Mouse (Mus musculus) thymus, postnatal 14 days (tissue): ENCODE results near the gene Hdac9.

ENCODE experiments used
- DNase-seq: peaks from one replicate; pipeline ENCODE4 v3.0.0; 2021

Hdac9 gene

DNA sequence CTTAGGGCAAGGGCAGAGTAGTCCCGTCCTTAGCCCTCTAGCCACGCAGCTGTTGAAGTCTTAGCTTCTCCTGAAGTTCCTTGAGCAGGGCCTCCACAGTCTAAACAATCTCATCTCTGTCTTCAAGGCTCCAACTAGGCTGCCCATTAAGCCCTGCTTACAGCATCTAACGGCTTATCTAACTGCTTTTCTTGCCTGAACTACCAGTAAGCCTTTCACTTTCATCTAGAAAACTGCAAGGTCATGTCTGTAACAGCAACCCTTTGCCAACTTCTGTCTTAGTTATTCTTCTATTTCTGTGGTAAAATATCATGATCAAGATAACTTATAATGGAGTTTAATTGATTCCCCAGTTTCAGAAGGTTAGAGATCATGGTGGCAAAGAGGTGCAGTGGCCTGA lies 704.7 kb downstream of the Hdac9 start:
- DNase-seq: no peak

DNA sequence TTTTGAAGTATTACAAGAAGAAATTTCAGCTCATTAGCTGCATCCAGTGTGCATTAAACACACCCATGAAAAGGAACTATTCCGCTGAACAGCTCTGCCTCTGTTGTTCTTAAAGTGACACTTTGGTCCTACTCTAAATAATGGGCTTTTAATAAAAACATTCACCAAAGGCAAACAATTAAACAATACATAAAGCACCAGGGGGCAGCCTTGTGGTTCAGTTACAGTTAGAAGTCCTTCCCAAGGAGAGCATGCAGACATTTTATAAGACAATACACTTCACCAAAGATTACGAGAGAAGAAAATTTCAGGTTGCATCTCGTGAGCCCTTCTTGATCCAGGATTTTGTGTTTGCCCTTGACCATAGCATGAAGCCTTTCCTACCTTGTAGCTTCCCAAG lies 715.4 kb downstream of the Hdac9 start:
- DNase-seq: no peak

- DNase-seq: no peak
Observed at GRCm38 (mm10) chr12:34200030-34200446, 716.9 kb downstream of the Hdac9 start.

DNA sequence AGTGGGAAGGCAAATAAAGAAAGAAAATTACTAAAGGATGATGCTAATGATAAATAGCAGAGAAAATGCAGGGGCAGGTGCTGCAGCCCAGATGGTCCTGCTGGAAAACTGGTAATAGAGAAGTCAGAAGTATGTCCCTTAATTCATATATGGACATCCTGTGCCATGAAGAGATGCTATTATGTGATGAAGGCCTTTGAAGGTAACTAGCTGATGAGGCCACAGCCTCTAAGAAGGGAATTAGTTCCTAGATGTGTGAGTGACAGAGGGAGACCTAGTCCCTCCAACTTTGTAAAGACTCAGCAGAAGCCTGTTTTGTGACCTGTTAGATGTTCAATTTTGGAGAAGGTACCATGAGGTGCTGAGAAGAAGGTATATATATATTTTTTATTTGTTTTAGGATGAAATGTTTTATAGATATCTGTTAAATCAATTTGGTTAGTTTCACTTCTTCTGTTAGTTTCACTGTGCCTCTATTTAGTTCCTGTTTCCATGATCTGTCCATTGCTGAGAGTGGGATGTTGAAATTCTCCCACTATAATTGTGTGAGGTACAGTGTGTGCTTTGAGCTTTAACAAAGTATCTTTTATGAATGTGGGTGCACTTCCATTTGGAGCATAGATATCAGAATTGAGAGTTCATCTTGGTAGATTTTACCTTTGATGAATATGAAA lies 721.6 kb downstream of the Hdac9 start:
- no peak for DNase-seq

GRCm38 (mm10) chr12:34194116-34194515 lies 722.8 kb downstream of the Hdac9 start:
- DNase-seq: no peak

DNA sequence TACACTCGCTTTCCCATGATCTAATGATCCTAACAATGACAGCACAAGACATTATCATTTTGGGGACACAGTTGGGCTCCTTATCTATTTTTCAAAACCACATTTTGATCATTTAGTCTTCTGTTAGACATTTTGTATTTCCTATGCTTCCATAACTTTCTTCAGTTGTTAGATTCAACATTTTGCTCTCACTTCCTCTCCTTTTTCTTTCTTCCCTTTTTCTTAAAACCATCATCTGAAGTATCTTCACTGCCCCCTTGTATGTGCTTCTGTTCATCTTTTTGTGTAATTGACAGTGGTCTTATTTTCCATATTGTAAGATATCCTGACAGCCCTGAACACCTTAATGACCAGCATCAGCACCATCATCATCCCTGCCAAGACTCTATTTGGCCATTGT lies 725.6 kb downstream of the Hdac9 start:
- no peak for DNase-seq

GRCm38 (mm10) chr12:34178931-34179330 lies 738.0 kb downstream of the Hdac9 start:
- no peak for DNase-seq

DNA sequence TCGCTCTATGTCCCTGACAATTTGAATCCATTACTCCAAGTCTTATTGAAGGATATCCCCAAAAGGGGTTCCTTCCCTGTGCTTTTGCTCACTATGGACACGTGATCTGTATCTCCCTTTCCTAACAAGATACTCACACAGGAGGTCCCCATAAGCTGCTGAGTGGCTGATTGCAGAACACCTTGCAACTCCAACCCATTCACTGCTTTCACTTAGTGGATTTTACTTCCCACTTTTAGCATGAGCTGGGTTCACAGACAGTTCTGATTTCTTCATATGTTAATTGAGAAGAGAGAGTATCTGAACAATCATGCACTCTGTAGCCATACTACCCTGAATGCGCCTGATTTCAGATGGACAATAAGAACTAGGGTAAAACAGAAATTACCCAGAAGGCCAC lies 740.1 kb downstream of the Hdac9 start:
- no peak for DNase-seq

DNA sequence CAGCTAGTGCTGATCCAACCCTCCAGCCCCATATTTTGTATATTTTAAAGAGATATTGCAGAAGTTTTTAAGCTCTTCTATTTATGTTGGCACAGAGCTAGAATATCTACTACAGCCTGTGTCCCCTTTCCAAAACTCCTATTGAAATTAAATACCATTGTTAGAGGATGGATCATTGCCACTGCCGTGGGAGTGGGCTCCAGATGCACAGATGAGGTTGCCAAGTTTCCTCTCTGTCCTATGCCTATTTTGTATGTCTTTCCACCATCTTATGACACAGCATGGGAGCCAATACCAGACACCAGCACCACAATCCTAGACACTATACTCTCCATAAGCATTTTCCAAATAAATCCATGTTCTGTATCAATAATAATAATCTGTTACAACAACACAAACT lies 743.9 kb downstream of the Hdac9 start:
- DNase-seq: no peak

GRCm38 (mm10) chr12:34170601-34171000 lies 746.3 kb downstream of the Hdac9 start:
- DNase-seq: no peak

- no peak for DNase-seq
Observed at GRCm38 (mm10) chr12:34165674-34166073, 751.2 kb downstream of the Hdac9 start.

DNA sequence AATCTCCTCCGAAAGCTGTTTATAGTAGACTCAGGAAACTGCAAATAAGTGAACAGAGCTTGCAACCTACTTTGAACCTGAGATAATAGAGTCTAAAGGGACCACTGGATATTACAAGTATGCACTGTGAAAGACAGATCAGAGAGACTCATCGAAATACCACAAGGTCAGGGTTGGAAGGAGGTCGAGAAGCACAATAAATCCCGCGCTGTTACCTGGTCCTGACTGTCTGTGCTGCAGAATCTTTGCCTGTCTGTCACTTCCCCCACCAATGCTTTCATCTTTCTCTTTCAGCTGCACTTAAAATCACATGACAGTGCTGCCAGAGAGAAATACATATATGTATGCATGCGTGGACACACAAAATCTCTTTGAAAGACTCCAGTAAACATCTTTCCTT lies 760.6 kb downstream of the Hdac9 start:
- DNase-seq: no peak

DNA sequence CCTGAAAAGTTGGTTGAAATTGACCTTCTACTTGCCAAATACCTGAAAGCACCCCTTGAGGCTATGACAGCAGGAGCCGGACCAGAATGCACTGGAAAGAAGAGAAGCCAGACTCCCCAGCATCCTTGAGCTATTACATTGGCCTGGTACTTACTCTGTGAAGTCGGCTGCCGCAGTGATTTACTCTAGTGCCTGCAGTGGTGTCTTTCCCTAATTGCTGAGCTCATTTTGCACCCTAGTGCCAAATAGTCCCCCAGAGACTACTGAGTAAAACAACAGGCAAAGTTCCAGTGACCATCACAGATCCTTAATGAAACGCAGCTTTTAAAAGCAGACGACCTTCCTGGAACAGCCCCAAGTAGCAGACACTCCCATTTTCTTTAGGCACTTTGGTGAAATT lies 761.2 kb downstream of the Hdac9 start:
- DNase-seq: no peak

GRCm38 (mm10) chr12:34154757-34155156 lies 762.1 kb downstream of the Hdac9 start:
- no peak for DNase-seq

DNA sequence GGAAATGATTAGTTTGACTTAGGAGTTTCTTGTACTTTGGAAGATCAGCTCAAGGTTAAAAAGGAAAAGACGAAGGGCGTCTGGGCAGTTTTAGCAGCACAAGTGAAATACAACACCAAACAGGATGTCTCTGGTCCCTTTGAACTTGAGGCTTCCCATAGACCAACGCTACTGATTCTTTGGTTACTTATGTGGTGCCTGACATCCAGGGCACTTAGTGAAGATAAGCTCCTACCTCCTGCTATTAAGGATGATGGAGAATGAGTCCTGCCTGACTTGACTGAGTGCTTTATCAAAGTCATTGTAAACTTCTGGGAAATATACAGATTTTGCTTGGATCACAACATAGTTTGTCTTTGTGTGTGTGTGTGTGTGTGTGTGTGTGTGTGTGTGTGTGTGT lies 765.6 kb downstream of the Hdac9 start:
- DNase-seq: no peak

DNA sequence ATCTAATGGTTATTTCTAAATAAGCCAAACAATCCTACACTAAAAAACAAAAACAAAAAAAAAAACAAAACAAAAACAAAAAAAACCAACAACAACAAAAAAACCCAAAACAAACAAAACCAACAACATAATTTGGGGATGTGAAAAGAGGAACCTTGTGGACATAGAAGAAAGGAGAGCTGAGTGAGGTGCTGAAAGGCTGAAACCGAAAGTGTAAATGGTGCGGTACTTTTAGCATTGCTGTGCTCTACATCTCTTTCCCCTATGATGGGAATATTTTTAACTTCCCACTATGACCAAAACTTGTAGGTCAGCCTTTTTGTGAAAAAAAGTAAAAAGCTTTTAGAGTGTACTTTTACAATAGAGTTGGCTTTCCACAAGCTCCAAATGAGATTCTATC lies 774.2 kb downstream of the Hdac9 start:
- DNase-seq: no peak

DNA sequence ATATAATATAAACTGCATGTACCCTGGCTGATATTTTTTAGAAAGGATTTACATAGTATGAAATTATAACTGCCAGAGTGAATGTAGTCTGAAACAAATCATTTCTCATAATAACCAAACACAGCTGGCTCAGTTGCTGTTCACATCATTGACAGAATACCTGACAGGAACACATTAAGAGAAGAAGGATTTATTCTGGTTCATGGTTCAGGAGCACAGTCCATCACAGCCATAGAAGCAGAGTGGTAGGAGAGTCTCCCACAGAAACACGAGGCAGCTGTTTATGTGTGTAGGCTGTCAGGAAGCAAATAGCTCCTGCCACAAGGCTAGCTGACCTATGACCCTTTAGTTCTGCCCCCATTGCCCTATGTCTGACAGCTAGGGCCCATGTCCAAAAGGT lies 803.6 kb downstream of the Hdac9 start:
- no peak for DNase-seq

DNA sequence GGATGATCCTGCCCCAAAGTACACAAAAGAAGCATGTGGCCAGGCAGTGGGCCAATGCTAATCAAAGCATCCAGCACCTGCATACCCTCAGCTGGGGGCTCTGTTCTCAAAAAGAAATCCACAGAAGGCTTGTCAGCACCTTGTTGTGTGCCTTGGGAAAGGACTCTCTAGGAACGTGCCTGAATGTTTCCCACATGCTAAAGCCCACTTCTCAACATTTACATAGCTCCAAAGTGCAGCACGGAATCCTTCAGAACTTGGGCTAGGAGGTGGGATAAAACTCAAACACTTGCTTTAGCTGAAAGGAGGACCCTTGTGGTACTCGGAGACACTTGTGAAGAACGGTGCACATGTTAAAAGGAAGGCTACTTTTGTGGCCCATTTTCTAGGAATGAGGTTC lies 823.9 kb downstream of the Hdac9 start:
- no peak for DNase-seq

- no peak for DNase-seq
Observed at GRCm38 (mm10) chr12:34091851-34092250, 825.0 kb downstream of the Hdac9 start.

GRCm38 (mm10) chr12:34087292-34087942 lies 829.5 kb downstream of the Hdac9 start:
- no peak for DNase-seq

DNA sequence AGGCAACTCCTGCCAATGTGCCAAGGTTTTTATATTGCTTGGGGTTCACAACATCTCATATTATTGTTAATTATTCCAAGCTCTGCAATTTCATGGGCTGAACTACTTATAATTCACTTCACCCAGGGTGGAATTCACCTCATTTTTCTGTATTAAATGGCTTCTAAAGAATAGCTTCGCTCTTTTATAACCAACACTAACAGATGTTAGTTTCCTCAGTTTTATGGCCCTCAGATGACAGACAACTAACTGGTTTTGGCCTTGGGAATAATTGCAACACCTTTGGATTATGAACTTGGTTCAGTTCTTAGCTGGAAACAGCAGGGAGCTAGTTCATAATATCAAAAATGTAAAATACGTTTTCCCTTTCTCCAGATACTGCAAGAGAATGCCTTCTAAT lies 839.9 kb downstream of the Hdac9 start:
- DNase-seq: no peak

DNA sequence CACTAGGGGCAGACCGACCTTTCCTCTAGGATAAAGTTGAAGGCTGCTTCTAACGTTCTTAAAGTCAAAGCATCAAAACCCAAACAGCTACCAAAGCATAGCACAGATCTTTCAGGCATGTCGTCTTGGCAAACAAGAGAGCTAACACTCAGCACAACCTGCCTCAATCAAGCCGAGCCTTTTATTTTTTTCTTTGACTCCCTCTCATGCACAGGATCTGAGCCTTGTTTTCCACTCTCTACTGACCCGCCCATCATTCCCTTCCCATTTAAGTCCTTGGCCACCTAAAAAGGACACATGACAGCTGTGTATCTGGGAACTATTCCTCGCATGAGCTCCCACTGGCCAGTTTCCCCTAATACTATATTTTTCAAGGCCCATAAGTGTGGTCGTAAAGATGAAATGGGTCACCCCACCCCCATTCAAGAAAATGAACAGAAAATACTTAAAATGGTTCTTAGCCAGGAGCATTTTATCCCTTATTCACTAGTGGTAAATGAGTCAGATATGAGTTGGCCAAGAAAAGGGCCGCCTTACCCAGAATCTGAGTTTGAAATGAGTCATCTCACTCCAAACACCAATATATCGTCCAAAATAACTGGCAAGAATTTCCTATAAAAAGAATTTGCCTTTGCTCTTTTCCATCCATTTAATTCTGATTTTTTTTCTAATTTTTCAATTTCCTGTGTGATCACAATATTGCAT lies 840.9 kb downstream of the Hdac9 start:
- no peak for DNase-seq

DNA sequence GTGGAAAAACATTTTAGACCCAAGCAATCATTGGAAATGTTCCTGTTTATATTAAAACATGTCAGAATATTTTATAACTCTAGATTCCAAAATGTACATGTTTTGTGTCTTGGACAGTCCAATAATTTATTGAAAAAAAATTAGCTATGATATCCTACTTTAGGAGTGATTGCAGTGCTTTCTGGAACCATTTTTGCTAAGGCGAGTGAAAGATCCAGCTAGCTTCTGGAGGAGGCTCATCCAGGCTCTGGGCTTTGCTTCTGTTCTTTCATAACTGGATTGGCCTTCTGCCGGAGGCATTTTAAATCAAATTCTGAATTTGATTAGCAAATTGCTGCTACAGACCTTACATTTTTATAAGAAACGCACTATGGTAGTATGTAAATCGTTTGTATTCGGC lies 864.4 kb downstream of the Hdac9 start:
- no peak for DNase-seq

- no peak for DNase-seq
Observed at GRCm38 (mm10) chr12:34052036-34052435, 864.9 kb downstream of the Hdac9 start.
